Mouse (Mus musculus) hindbrain, embryonic 11.5 days (tissue): ENCODE data around the gene Ecel1. TPM values are rescaled to one million over a fixed set of nuclear protein-coding genes. Genes with fewer than 3 reads are reported as not detected.

Experiments used
- ATAC-seq: fragments of 200-750 bp; cut with Nextera tagmentation; 2 replicates; pipeline ENCODE4 v1.8.0; 2017; ENCODE audit warnings: mild to moderate bottlenecking, moderate TSS enrichment, moderate library complexity; ENCODE audit not compliant: low FRiP score
- DNase-seq: peaks from one replicate; pipeline ENCODE4 v3.0.0-alpha.2; 2015; ENCODE audit warnings: low spot score
- H3K27ac ChIP-seq: fragments of 300-500 bp; sonication (generic); 2 replicates; pipeline ENCODE4 v1.5.1; 2014; ENCODE audit warnings: mild to moderate bottlenecking, low read depth, low read length
- H3K27me3 ChIP-seq: fragments of 300-500 bp; sonication (generic); 2 replicates; pipeline ENCODE4 v1.6.1; 2014; ENCODE audit warnings: mild to moderate bottlenecking, low read length, moderate library complexity, mixed read lengths; ENCODE audit not compliant: control insufficient read depth, insufficient read depth
- H3K36me3 ChIP-seq: fragments of 300-500 bp; sonication (generic); 2 replicates; pipeline ENCODE4 v1.6.1; 2014; ENCODE audit warnings: mild to moderate bottlenecking, low read length, moderate library complexity, mixed read lengths; ENCODE audit not compliant: control insufficient read depth, insufficient read depth
- H3K4me1 ChIP-seq: fragments of 300-500 bp; sonication (generic); replicated peaks from 2 replicates; pipeline ENCODE4 v1.6.1; 2014; ENCODE audit warnings: low read length, mixed read lengths; ENCODE audit not compliant: control insufficient read depth, insufficient read depth
- H3K4me2 ChIP-seq: fragments of 300-500 bp; sonication (generic); replicated peaks from 2 replicates; pipeline ENCODE4 v1.6.1; 2014; ENCODE audit warnings: mild to moderate bottlenecking, low read depth, low read length
- H3K4me3 ChIP-seq: fragments of 300-500 bp; sonication (generic); 2 replicates; pipeline ENCODE4 v1.5.1; 2014; ENCODE audit warnings: low read depth, low read length
- H3K9ac ChIP-seq: fragments of 300-500 bp; sonication (generic); 2 replicates; pipeline ENCODE4 v1.6.1; 2014; ENCODE audit warnings: low read depth, low read length
- H3K9me3 ChIP-seq: fragments of 300-500 bp; sonication (generic); 2 replicates; pipeline ENCODE4 v1.6.1; 2016; ENCODE audit warnings: low read length; ENCODE audit not compliant: control insufficient read depth
- WGBS: fragments of 180-500 bp; shearing (Covaris S2); extraction: QIAGEN DNeasy Blood & Tissue Kit; methylation state at CpG from one replicate; pipeline ENCODE4 v1.1.7; 2014; 5-methylcytosine and 5-hydroxymethylcytosine counted together
- polyA plus RNA-seq: library from polyadenylated mRNA; unstranded; fragments of >200 nt; fragmentation: Nextera tagmentation; extraction: Ambion mirVana; gene quantifications from 2 replicates; pipeline ENCODE4 v1.2.1, GENCODE M21; 2014

The Ecel1 gene
- polyA plus RNA-seq, 1 experiment from 2014 or later: 14.7 TPM

- no peak overlapping the region for H3K9ac ChIP-seq
- H3K4me3 ChIP-seq: no peak overlapping the region
- no peaks in the 10 kb centered on the region for H3K9me3 ChIP-seq
- 5% methylated on average over 11 of the region's 11 CpGs for WGBS
- no peaks in the 10 kb centered on the region; the same call in 1 of the 2 replicates for H3K27me3 ChIP-seq
- H3K36me3 ChIP-seq: no peaks in the 10 kb centered on the region
- 0 out of 2 replicates have a peak overlapping the region, but pooled peaks have one; percentile 7 for H3K27ac ChIP-seq
- H3K4me2 ChIP-seq: no peak overlapping the region
- DNase-seq (peak; percentile 74), ATAC-seq (peak; percentile 88)
- 0 out of 2 replicates have a peak, but pooled peaks cover 2% of the 10 kb centered on the region for H3K4me1 ChIP-seq
Measured at GRCm38 (mm10) chr1:87175852-87176292, 19.6 kb upstream of the Ecel1 start.

GRCm38 (mm10) chr1:87174006-87174955 is 18.0 kb upstream of the Ecel1 start:
- Histone ChIP-seq H3K4me3 (no peak overlapping the region), H3K9ac (no peak overlapping the region)

GRCm38 (mm10) chr1:87172316-87172715 is 16.0 kb upstream of the Ecel1 start:
- WGBS: 47% methylated on average over 9 of the region's 9 CpGs
- peak overlapping the region; percentile 63 for H3K27ac ChIP-seq
- no peak overlapping the region for H3K4me2 ChIP-seq
- ATAC-seq: no peak
- H3K27me3 ChIP-seq: no peaks in the 10 kb centered on the region; the same call in 1 of the 2 replicates
- no peaks in the 10 kb centered on the region for H3K9me3 ChIP-seq
- H3K36me3 ChIP-seq: no peaks in the 10 kb centered on the region
- H3K9ac ChIP-seq: no peak overlapping the region
- peaks cover 5% of the 10 kb centered on the region; the same call in 1 of the 2 replicates for H3K4me1 ChIP-seq
- H3K4me3 ChIP-seq: no peak overlapping the region
- peak; percentile 47 for DNase-seq

More at GRCm38 (mm10) chr1:87174006-87174955, 18.0 kb upstream of the Ecel1 start:
- no peaks in the 10 kb centered on the region for H3K9me3 ChIP-seq
- no peaks in the 10 kb centered on the region for H3K36me3 ChIP-seq
- ATAC-seq: no peak
- no peak overlapping the region for H3K4me2 ChIP-seq
- H3K4me1 ChIP-seq: peaks cover 5% of the 10 kb centered on the region; the same call in 1 of the 2 replicates
- no peaks in the 10 kb centered on the region; the same call in 1 of the 2 replicates for H3K27me3 ChIP-seq
- peak; percentile 88 for DNase-seq
- no peak overlapping the region for H3K27ac ChIP-seq
- 23% methylated on average over 28 of the region's 28 CpGs for WGBS

DNA sequence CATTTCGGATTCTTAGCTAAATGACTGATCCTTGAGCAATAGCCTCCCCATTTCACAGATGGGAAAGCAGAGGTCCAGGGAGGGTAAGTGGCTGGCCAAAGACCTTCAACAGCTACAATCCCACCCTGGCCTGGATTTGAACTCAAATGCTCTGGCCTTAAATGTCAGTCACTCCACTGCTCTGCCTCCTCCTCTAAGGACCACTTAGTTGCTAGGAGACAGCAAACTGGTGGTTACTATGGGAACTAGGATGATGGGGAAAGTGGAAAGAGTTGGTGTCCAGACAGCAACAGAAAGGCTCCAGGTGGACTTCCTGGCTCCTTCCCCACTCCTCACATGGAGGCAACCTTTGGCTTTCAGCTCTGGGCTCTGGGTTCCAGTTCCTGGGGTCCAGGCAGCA is 15.0 kb upstream of the Ecel1 start:
- DNase-seq (no peak), ATAC-seq (no peak)
- no peak overlapping the region for H3K9ac ChIP-seq
- WGBS: 92% methylated on average over 1 of the region's 1 CpGs
- H3K4me3 ChIP-seq: no peak overlapping the region
- no peaks in the 10 kb centered on the region for H3K36me3 ChIP-seq
- no peaks in the 10 kb centered on the region; the same call in 1 of the 2 replicates for H3K27me3 ChIP-seq
- peaks cover 5% of the 10 kb centered on the region; the same call in 1 of the 2 replicates for H3K4me1 ChIP-seq
- H3K4me2 ChIP-seq: no peak overlapping the region
- H3K27ac ChIP-seq: peak overlapping the region; percentile 63; the same call in 1 of the 2 replicates
- H3K9me3 ChIP-seq: no peaks in the 10 kb centered on the region

DNA sequence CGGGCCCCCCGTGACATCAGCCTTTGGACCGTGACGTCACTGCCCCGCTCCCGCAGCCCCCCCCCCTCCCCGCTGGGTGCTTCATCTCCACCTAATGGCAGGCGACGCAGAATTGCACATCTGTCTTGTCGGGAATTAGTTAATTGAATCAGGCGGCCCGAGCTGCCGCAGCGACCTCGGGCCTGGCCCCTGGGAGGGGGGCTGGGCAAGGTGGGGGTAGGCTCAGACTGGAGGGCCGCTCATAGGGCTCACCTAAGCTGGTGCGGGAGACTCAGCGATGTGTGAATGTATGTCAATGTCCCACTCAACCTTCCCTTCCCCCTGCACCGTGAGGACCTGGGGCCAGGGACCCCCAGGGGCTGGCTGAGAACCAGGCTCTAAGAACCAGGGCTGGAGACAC is 14.1 kb upstream of the Ecel1 start:
- Histone ChIP-seq H3K27me3 (no peaks in the 10 kb centered on the region; the same call in 1 of the 2 replicates), H3K4me1 (peaks cover 5% of the 10 kb centered on the region; the same call in 1 of the 2 replicates), H3K27ac (peak overlapping the region; percentile 66; the same call in 1 of the 2 replicates), H3K9me3 (no peaks in the 10 kb centered on the region), H3K4me3 (no peak overlapping the region), H3K9ac (no peak overlapping the region), H3K4me2 (no peak overlapping the region), H3K36me3 (no peaks in the 10 kb centered on the region)
- ATAC-seq (peak; percentile 63), DNase-seq (peak; percentile 49)
- 12% methylated on average over 19 of the region's 19 CpGs for WGBS

DNA sequence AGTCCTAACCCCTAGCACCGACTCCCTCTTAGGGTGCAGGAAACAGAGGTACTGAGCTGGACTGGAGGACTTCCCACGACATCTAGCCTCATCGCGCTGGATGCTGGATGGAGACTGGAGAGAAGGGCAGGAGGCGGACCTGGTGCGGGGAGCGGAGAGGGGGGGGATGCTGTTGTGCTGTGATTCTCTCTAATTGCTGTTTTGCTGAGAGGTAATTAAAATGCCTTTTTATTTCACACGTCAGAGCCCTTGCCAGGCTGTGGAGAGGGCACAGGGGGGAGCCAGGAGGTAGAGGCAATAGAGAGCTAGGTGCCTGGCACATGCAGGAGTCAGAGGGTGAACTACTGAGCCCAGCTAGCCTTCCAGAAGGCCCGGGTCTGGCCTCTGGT is 8.5 kb upstream of the Ecel1 start:
- DNase-seq: no peak
- Histone ChIP-seq H3K27ac (no peak overlapping the region), H3K36me3 (no peaks in the 10 kb centered on the region), H3K27me3 (no peaks in the 10 kb centered on the region), H3K4me2 (no peak overlapping the region), H3K4me1 (no peaks in the 10 kb centered on the region), H3K9ac (no peak overlapping the region), H3K4me3 (no peak overlapping the region), H3K9me3 (no peaks in the 10 kb centered on the region)
- WGBS: 47% methylated on average over 9 of the region's 9 CpGs
- no peak for ATAC-seq

DNA sequence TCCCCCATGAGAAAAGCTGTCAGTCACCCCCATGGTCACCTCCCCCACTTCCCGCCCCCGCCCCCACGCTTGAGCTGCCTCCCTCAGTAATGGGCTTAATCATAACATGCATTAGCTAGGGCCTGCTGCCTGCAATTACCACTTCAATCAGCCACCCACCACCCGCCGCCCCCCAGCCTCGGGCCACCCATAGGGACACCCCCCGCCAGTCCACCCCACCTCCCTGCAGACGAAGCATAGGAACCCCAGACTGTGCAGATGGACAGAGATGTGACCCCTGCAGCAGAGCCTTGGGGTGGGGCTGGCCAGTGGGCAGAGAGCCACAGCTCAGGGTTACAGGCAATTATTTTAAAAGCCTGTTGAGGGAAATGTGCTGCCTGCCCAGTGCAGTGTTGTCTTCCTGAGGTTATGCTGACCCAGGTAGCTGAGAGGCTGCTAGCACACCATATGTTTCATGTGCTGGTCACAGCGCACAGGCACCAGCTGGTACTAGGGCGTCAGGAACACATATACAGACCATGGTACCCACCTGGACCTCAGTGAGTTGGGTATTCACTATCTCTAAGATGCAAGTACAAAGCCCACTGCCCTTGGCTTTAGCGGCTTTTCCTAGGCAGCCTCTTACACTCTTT is 8.0 kb upstream of the Ecel1 start:
- DNase-seq (no peak), ATAC-seq (peak; percentile 73)
- Histone ChIP-seq H3K36me3 (no peaks in the 10 kb centered on the region), H3K27me3 (no peaks in the 10 kb centered on the region), H3K27ac (0 out of 2 replicates have a peak overlapping the region, but pooled peaks have one; percentile 17), H3K9ac (no peak overlapping the region), H3K4me2 (no peak overlapping the region), H3K9me3 (no peaks in the 10 kb centered on the region), H3K4me3 (no peak overlapping the region), H3K4me1 (no peaks in the 10 kb centered on the region)
- 38% methylated on average over 11 of the region's 11 CpGs for WGBS

DNA sequence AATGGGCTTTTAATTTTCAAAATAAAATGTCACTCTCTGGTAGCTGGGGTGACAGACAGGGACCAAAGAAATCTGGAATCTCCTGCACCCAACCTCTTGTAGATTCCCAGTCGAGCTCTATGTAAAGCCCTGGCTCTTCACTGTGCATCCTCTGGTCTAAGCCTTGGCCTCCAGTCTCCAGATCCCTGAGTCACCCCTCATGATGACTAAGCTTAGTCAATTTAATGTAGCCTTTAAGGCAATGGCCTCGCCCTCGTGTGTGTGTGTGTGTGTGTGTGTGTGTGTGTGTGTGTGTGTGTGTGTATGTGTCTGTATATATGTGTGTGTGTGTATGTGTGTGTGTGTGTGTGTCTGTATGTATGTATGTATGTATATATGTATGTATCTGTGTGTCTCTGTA is 3.1 kb upstream of the Ecel1 start:
- no peaks in the 10 kb centered on the region for H3K9me3 ChIP-seq
- ATAC-seq (no peak), DNase-seq (no peak)
- H3K4me2 ChIP-seq: no peak overlapping the region
- peaks cover 4% of the 10 kb centered on the region; the same call in 1 of the 2 replicates for H3K4me1 ChIP-seq
- WGBS: 86% methylated on average over 3 of the region's 3 CpGs
- H3K27me3 ChIP-seq: peaks cover 44% of the 10 kb centered on the region
- H3K9ac ChIP-seq: no peak overlapping the region
- H3K36me3 ChIP-seq: no peaks in the 10 kb centered on the region
- H3K27ac ChIP-seq: no peak overlapping the region
- no peak overlapping the region for H3K4me3 ChIP-seq
